Mouse (Mus musculus) limb, embryonic 14.5 days (tissue): ENCODE measurements around the gene Pif1. TPM values are rescaled to one million over a fixed set of nuclear protein-coding genes. Genes with fewer than 3 reads are reported as not detected.

Experiments
- ATAC-seq: fragments of 200-750 bp; cut with Nextera tagmentation; 2 replicates; pipeline ENCODE4 v1.8.0; 2017; ENCODE audit warnings: low read depth, moderate number of reproducible peaks, moderate TSS enrichment; ENCODE audit not compliant: low FRiP score
- DNase-seq: peaks from one replicate; pipeline ENCODE4 v3.0.0-alpha.2; 2015; ENCODE audit warnings: low spot score
- H3K27ac ChIP-seq: fragments of 300-500 bp; sonication (generic); replicated peaks from 2 replicates; pipeline ENCODE4 v1.5.1; 2014; ENCODE audit warnings: low read depth, mild to moderate bottlenecking, low read length, moderate library complexity, mixed read lengths
- H3K27me3 ChIP-seq: fragments of 300-500 bp; sonication (generic); 2 replicates; pipeline ENCODE4 v1.6.1; 2014; ENCODE audit warnings: low read length, mixed read lengths; ENCODE audit not compliant: control insufficient read depth, insufficient read depth
- H3K36me3 ChIP-seq: fragments of 300-500 bp; sonication (generic); 2 replicates; pipeline ENCODE4 v1.6.1; 2014; ENCODE audit warnings: mild to moderate bottlenecking, low read length, moderate library complexity, mixed read lengths; ENCODE audit not compliant: control insufficient read depth, insufficient read depth
- H3K4me1 ChIP-seq: fragments of 300-500 bp; sonication (generic); 2 replicates; pipeline ENCODE4 v1.6.1; 2014; ENCODE audit warnings: antibody characterized with exemption, low read length, mixed read lengths; ENCODE audit not compliant: control insufficient read depth, insufficient read depth
- H3K4me2 ChIP-seq: fragments of 300-500 bp; sonication (generic); replicated peaks from 2 replicates; pipeline ENCODE4 v1.6.1; 2014; ENCODE audit warnings: low read depth, mild to moderate bottlenecking, low read length, moderate library complexity; ENCODE audit not compliant: severe bottlenecking
- H3K4me3 ChIP-seq: fragments of 300-500 bp; sonication (generic); replicated peaks from 2 replicates; pipeline ENCODE4 v1.5.1; 2014; ENCODE audit warnings: low read length
- H3K9ac ChIP-seq: fragments of 300-500 bp; sonication (generic); 2 replicates; pipeline ENCODE4 v1.6.1; 2014; ENCODE audit warnings: mild to moderate bottlenecking, low read depth, low read length, moderate library complexity; ENCODE audit not compliant: severe bottlenecking
- H3K9me3 ChIP-seq: fragments of 300-500 bp; sonication (generic); 2 replicates; pipeline ENCODE4 v1.6.1; 2016; ENCODE audit warnings: low read length; ENCODE audit not compliant: control insufficient read depth
- POLR2A ChIP-seq: fragments of 200-500 bp; IDR thresholded peaks from 2 replicates; pipeline ENCODE4 v1.8.0; 2012; ENCODE audit warnings: inconsistent platforms, mild to moderate bottlenecking, moderate library complexity, borderline replicate concordance; ENCODE audit not compliant: insufficient read depth, insufficient read length; ENCODE audit errors: extremely low read depth
- WGBS: fragments of 180-500 bp; shearing (Covaris S2); extraction: QIAGEN DNeasy Blood & Tissue Kit; methylation state at CpG from one replicate; pipeline ENCODE4 v1.1.7; 2014; 5-methylcytosine and 5-hydroxymethylcytosine counted together
- polyA plus RNA-seq, 2 experiments: library from polyadenylated mRNA; depleted of rRNA in 1 of 2; stranded (reverse) in 1 of 2; unstranded in 1 of 2; fragments of >200 nt; fragmentation: Nextera tagmentation in 1 of 2; extraction: Ambion mirVana in 1 of 2; gene quantifications; 2 replicates each; pipeline versions ENCODE4 v1.2.1 to v1.2.3; 2012 to 2014

The Pif1 gene
- polyA plus RNA-seq, 2 experiments = 7.2 to 16.2 TPM

- H3K4me3 ChIP-seq = no peak overlapping the region
- H3K9me3 ChIP-seq = no peaks in the 10 kb centered on the region
- ATAC-seq (no peak), DNase-seq (no peak)
- WGBS = 94% methylated on average over 3 of the region's 3 CpGs
- H3K27ac ChIP-seq = no peak overlapping the region
- H3K9ac ChIP-seq = no peak overlapping the region
- no peak overlapping the region for H3K4me2 ChIP-seq
- H3K27me3 ChIP-seq = no peaks in the 10 kb centered on the region
- peaks cover 16% of the 10 kb centered on the region for H3K4me1 ChIP-seq
- TF ChIP-seq POLR2A = no peak
- H3K36me3 ChIP-seq = peaks cover 39% of the 10 kb centered on the region
Measured at GRCm38 (mm10) chr9:65592721-65593120, 5.8 kb downstream of the Pif1 start.

GRCm38 (mm10) chr9:65593596-65593995 lies 6.6 kb downstream of the Pif1 start:
- Histone ChIP-seq H3K4me2 (no peak overlapping the region), H3K9me3 (no peaks in the 10 kb centered on the region), H3K36me3 (peaks cover 39% of the 10 kb centered on the region), H3K9ac (no peak overlapping the region), H3K4me3 (no peak overlapping the region), H3K27me3 (no peaks in the 10 kb centered on the region), H3K27ac (no peak overlapping the region), H3K4me1 (peaks cover 10% of the 10 kb centered on the region)
- TF ChIP-seq POLR2A = no peak
- 78% methylated on average over 9 of the region's 9 CpGs for WGBS
- ATAC-seq (no peak), DNase-seq (no peak)

- no peak for TF ChIP-seq POLR2A
- H3K27me3 ChIP-seq = no peaks in the 10 kb centered on the region
- no peaks in the 10 kb centered on the region for H3K4me1 ChIP-seq
- no peak overlapping the region for H3K9ac ChIP-seq
- DNase-seq = peak; percentile 57
- H3K36me3 ChIP-seq = peaks cover 18% of the 10 kb centered on the region
- no peak overlapping the region; the same call in 1 of the 2 replicates for H3K4me3 ChIP-seq
- WGBS = 62% methylated on average over 7 of the region's 11 CpGs
- no peak overlapping the region for H3K27ac ChIP-seq
- H3K9me3 ChIP-seq = no peaks in the 10 kb centered on the region
- ATAC-seq = no peak
- no peak overlapping the region for H3K4me2 ChIP-seq
Measured at GRCm38 (mm10) chr9:65598765-65599249, 11.8 kb downstream of the Pif1 start.

- ATAC-seq (no peak), DNase-seq (no peak)
- Histone ChIP-seq H3K36me3 (0 out of 2 replicates have a peak, but pooled peaks cover under 1% of the 10 kb centered on the region), H3K27ac (no peak overlapping the region), H3K4me2 (no peak overlapping the region), H3K4me3 (no peak overlapping the region), H3K9ac (no peak overlapping the region), H3K9me3 (no peaks in the 10 kb centered on the region), H3K27me3 (no peaks in the 10 kb centered on the region), H3K4me1 (no peaks in the 10 kb centered on the region)
- no peak for TF ChIP-seq POLR2A
- 72% methylated on average over 2 of the region's 2 CpGs for WGBS
Measured at GRCm38 (mm10) chr9:65600951-65601350, 14.0 kb downstream of the Pif1 start.

GRCm38 (mm10) chr9:65603401-65604102 lies 16.6 kb downstream of the Pif1 start:
- Histone ChIP-seq H3K4me3 (no peak overlapping the region), H3K36me3 (no peaks in the 10 kb centered on the region), H3K4me2 (no peak overlapping the region), H3K9ac (no peak overlapping the region), H3K27ac (no peak overlapping the region), H3K4me1 (no peaks in the 10 kb centered on the region), H3K9me3 (no peaks in the 10 kb centered on the region), H3K27me3 (no peaks in the 10 kb centered on the region)
- no peak for ATAC-seq
- TF ChIP-seq POLR2A = no peak
- WGBS = 52% methylated on average over 8 of the region's 8 CpGs
- DNase-seq = no peak
